ENCODE assay signal across 9 mouse cellular contexts in the genomic region with DNA sequence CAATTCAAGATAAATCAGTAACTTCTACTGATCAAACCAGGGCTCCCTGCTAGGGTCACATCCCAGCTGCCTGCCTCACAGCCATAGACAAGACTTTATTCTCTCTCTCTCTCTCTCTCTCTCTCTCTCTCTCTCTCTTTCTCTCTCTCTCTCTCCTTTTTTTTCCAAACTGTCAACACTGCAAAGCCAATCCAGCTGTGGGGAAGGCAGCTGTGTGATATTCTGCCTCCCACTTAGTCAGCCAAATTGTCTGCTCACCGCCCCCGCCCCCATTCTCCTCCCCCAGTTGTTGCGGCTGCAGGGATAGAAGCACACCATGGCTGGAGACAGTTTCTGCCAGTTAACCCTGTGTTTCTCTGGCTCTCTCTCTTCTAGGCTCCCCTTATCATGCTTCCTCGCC.
A peak's percentile ranks its signal among the peaks of the same experiment; 100 is the strongest.
DNase-seq lines count a peak whose midpoint lies in the region; ATAC-seq and TF ChIP-seq lines count a peak whose summit lies in the region.
"Had no signal": no experiment of that assay in that cellular context is flagged by ENCODE, and none has a peak within 500 bp of the region (broad histone marks: within the 10 kb centered on the region; RNA-seq: fewer than 3 reads in every experiment).

No protein-coding gene starts in this region.

- peak; percentile 34 for DNase-seq in gastrocnemius, adult 18-20 months (ENCODE audit: low spot score)
- DNase-seq in gastrocnemius, adult 8-10 months (ENCODE audit: low spot score in 2 of 2) = no peak
- peak; percentile 45 for DNase-seq in adipocyte (ENCODE audit: low spot score)
- DNase-seq in gastrocnemius, postnatal 4 days (ENCODE audit: low spot score in 2 of 2) = peak; percentile 51 to 70
- peak; percentile 77 for DNase-seq in limb, embryonic 14.5 days (ENCODE audit: low spot score)
- DNase-seq in right cerebral cortex, postnatal 10 days (ENCODE audit: low spot score in 2 of 2) = peak; percentile 47 to 57
- no peak for DNase-seq in T-cell, adult 2 months (ENCODE audit: low spot score)
- no peak for DNase-seq in spleen, postnatal 10 days (ENCODE audit: low spot score in 2 of 2)

- no peaks in the 10 kb centered on the region for H3K27me3 ChIP-seq in limb, embryonic 14.5 days (ENCODE audit: control insufficient read depth, insufficient read depth, low read length)
- H3K27me3 ChIP-seq: CH12.LX had no signal

- no peaks in the 10 kb centered on the region for H3K36me3 ChIP-seq in limb, embryonic 14.5 days (ENCODE audit: control insufficient read depth, insufficient read depth, low read length)

- no peak overlapping the region for H3K4me2 ChIP-seq in limb, embryonic 14.5 days (replicated peaks; ENCODE audit: low read depth, low read length, severe bottlenecking)

- no peak for TF ChIP-seq POLR2A in limb, embryonic 14.5 days (IDR thresholded peaks at IDR 0.05; ENCODE audit: borderline replicate concordance, extremely low read depth, insufficient read depth, insufficient read length)

- H3K9me3 ChIP-seq in limb, embryonic 14.5 days (ENCODE audit: control insufficient read depth, low read length) = no peaks in the 10 kb centered on the region

- 0 out of 2 replicates have a peak, but pooled peaks cover 5% of the 10 kb centered on the region for H3K4me1 ChIP-seq in limb, embryonic 14.5 days (ENCODE audit: control insufficient read depth, insufficient read depth, low read length)

- H3K4me3 ChIP-seq in limb, embryonic 14.5 days (replicated peaks; ENCODE audit: low read length) = no peak overlapping the region

- H3K9ac ChIP-seq in limb, embryonic 14.5 days (ENCODE audit: low read depth, low read length, severe bottlenecking) = no peak overlapping the region

- H3K27ac ChIP-seq in limb, embryonic 14.5 days (replicated peaks; ENCODE audit: low read depth, low read length) = no peak overlapping the region

- WGBS in limb, embryonic 14.5 days = 17% methylated on average over 4 of the region's 4 CpGs

- ATAC-seq in limb, embryonic 14.5 days (ENCODE audit: low FRiP score, low read depth) = peak; percentile 74

Comparison
In these comparisons a context has a peak if more than half of its experiments do, and no peak if none do; other contexts are left out.
1. DNase-seq: peak in gastrocnemius, adult 18-20 months (single experiment), adipocyte (single experiment), gastrocnemius, postnatal 4 days (2 of 2), limb, embryonic 14.5 days (single experiment) and right cerebral cortex, postnatal 10 days (2 of 2); none in gastrocnemius, adult 8-10 months (0 of 2), T-cell, adult 2 months (single experiment) and spleen, postnatal 10 days (0 of 2).